Mouse (Mus musculus) CH12.LX (cell line): ENCODE data around the gene St6galnac4.

Experiments
- CTCF ChIP-seq, 2 experiments: IDR thresholded peaks in 1 of 2; conservative IDR thresholded peaks in 1 of 2; 2 replicates each; pipeline ENCODE4 v1.5.1; 2011 to 2012; ENCODE audit warnings: low read depth in 2 of 2, low read length in 2 of 2, improper control_type of control experiment in 1 of 2, inconsistent platforms in 1 of 2, mild to moderate bottlenecking in 1 of 2, moderate library complexity in 1 of 2
- JUN ChIP-seq: IDR thresholded peaks from 2 replicates; pipeline ENCODE4 v1.6.1; 2011; ENCODE audit warnings: low read depth, mild to moderate bottlenecking, low read length, improper control_type of control experiment, moderate library complexity; ENCODE audit not compliant: insufficient read depth
- USF1 ChIP-seq: IDR thresholded peaks from 2 replicates; pipeline ENCODE4 v1.6.1; 2014; ENCODE audit warnings: low read depth, mild to moderate bottlenecking, inconsistent platforms, low read length, improper control_type of control experiment
- ZNF384 ChIP-seq: IDR thresholded peaks from 2 replicates; pipeline ENCODE4 v1.6.1; 2012; ENCODE audit warnings: low read depth, low read length, improper control_type of control experiment, inconsistent platforms

GRCm38 (mm10) chr2:32538461-32538860 is 48.4 kb upstream of the St6galnac4 start:
- TF ChIP-seq ZNF384, result no peak
- TF ChIP-seq JUN, result no peak
- TF ChIP-seq CTCF (conservative IDR thresholded peaks at IDR 0.05 in 1 of 2, IDR thresholded peaks at IDR 0.05 in 1 of 2; ENCODE audit: low read depth in 2 of 2, low read length in 2 of 2), result no peak
- no peak for TF ChIP-seq USF1
